Mouse (Mus musculus): Measurements from ENCODE around the gene Myo1e. TPM values are rescaled to one million over a fixed set of nuclear protein-coding genes. Genes with fewer than 3 reads are reported as not detected.

Gene Myo1e
- polyA plus RNA-seq, 1 experiment: 4.6 TPM

DNA sequence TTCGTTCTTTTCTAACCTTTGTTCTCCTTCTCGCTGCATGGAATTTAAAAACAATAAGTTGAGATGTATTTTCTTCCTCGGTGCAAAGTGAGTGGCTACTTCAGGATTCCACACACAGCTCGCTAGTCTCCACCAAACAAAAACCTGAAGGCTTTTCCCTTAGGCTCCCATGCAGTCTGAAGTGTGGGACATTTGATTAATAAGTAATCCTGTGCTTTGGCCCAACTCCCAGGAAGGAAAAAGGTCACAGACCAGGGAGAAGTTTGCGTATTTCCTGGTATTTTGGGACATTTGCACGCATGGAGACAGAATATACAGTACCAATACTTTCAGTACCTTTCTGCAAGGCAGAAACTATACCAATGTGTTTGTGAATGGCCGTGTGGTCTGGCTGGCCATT is 64.0 kb downstream of the Myo1e start:
- no peak for DNase-seq (ENCODE audit: low read depth)
- TF ChIP-seq CTCF (IDR thresholded peaks at IDR 0.05; ENCODE audit: borderline replicate concordance, extremely low read depth, insufficient read depth, insufficient read length): no peak
- TF ChIP-seq POLR2A (IDR thresholded peaks at IDR 0.05; ENCODE audit: borderline replicate concordance, extremely low read depth, insufficient read depth, insufficient read length, poor library complexity, severe bottlenecking): no peak

GRCm38 (mm10) chr9:70271631-70272030 is 64.5 kb downstream of the Myo1e start:
- no peak for TF ChIP-seq CTCF (IDR thresholded peaks at IDR 0.05; ENCODE audit: borderline replicate concordance, extremely low read depth, insufficient read depth, insufficient read length)
- TF ChIP-seq POLR2A (IDR thresholded peaks at IDR 0.05; ENCODE audit: borderline replicate concordance, extremely low read depth, insufficient read depth, insufficient read length, poor library complexity, severe bottlenecking): no peak
- no peak for DNase-seq (ENCODE audit: low read depth)

- TF ChIP-seq CTCF (IDR thresholded peaks at IDR 0.05; ENCODE audit: borderline replicate concordance, extremely low read depth, insufficient read depth, insufficient read length): no peak
- no peak for TF ChIP-seq POLR2A (IDR thresholded peaks at IDR 0.05; ENCODE audit: borderline replicate concordance, extremely low read depth, insufficient read depth, insufficient read length, poor library complexity, severe bottlenecking)
- no peak for DNase-seq (ENCODE audit: low read depth)
These were observed 66.9 kb downstream of the Myo1e start for GRCm38 (mm10) chr9:70274071-70274470.

- TF ChIP-seq CTCF (IDR thresholded peaks at IDR 0.05; ENCODE audit: borderline replicate concordance, extremely low read depth, insufficient read depth, insufficient read length) (no peak), POLR2A (IDR thresholded peaks at IDR 0.05; ENCODE audit: borderline replicate concordance, extremely low read depth, insufficient read depth, insufficient read length, poor library complexity, severe bottlenecking) (no peak)
- DNase-seq (ENCODE audit: low read depth): no peak
These were observed 67.3 kb downstream of the Myo1e start for GRCm38 (mm10) chr9:70274476-70274875.

DNA sequence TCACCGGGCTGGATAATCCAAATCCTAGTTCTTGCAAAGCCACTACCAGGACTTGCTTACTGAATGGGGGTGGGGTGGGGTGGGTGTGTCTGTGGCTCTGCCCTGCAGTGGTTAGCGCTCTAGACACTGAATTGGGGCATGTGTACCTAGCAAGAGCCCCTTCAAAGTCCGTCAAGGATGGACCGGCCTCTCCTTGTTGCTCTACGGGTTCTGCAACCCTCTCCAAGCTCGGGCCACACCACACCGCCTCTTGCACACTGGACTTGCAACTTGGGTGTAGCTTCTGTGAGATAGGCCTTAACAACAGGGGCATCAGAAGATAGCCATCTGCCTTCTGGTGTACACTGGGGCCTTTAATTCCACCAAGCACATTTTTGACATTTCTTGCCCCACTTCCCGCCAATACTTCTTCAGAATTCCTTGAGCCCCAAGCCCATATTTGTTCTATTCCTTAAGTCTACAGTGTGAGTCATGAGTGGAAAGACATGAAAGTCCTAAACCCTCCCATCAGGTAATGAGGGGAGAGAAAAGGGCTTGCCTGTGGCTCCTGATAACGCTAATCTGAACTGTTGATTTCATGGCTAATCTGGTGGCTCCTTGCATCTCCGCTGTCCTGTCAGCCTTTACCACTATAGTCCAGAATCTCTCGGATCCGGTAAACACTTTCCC is 67.9 kb downstream of the Myo1e start:
- no peak for DNase-seq (ENCODE audit: low read depth)
- TF ChIP-seq CTCF (IDR thresholded peaks at IDR 0.05; ENCODE audit: borderline replicate concordance, extremely low read depth, insufficient read depth, insufficient read length) (no peak), POLR2A (IDR thresholded peaks at IDR 0.05; ENCODE audit: borderline replicate concordance, extremely low read depth, insufficient read depth, insufficient read length, poor library complexity, severe bottlenecking) (no peak)

DNA sequence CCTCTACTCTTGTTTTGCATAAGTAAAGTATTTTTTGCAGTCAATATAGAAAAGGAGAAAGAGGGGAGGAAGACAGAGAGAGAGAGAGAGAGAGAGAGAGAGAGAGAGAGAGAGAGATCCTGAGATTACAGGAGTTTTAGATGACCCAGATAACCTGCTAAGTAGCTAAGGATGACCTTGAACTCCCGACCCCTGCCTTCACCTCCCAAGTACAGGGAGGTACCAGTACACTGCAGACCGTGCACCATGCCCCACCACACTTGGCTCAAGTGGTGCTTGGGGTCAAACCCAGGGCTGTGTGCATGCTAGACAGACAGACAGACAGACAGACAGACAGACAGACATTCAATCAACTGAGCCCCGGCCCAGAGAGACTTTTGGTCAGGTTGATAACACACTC is 69.9 kb downstream of the Myo1e start:
- no peak for DNase-seq (ENCODE audit: low read depth)

GRCm38 (mm10) chr9:70277529-70277982 is 70.4 kb downstream of the Myo1e start:
- no peak for TF ChIP-seq POLR2A (IDR thresholded peaks at IDR 0.05; ENCODE audit: borderline replicate concordance, extremely low read depth, insufficient read depth, insufficient read length, poor library complexity, severe bottlenecking)
- no peak for TF ChIP-seq CTCF (IDR thresholded peaks at IDR 0.05; ENCODE audit: borderline replicate concordance, extremely low read depth, insufficient read depth, insufficient read length)
- DNase-seq (ENCODE audit: low read depth): no peak

More for the DNA sequence above, 69.9 kb downstream of the Myo1e start:
- TF ChIP-seq POLR2A (IDR thresholded peaks at IDR 0.05; ENCODE audit: borderline replicate concordance, extremely low read depth, insufficient read depth, insufficient read length, poor library complexity, severe bottlenecking) (no peak), CTCF (IDR thresholded peaks at IDR 0.05; ENCODE audit: borderline replicate concordance, extremely low read depth, insufficient read depth, insufficient read length) (no peak)

- TF ChIP-seq CTCF (IDR thresholded peaks at IDR 0.05; ENCODE audit: borderline replicate concordance, extremely low read depth, insufficient read depth, insufficient read length) (no peak), POLR2A (IDR thresholded peaks at IDR 0.05; ENCODE audit: borderline replicate concordance, extremely low read depth, insufficient read depth, insufficient read length, poor library complexity, severe bottlenecking) (no peak)
- no peak for DNase-seq (ENCODE audit: low read depth)
These were observed 74.3 kb downstream of the Myo1e start for GRCm38 (mm10) chr9:70281407-70281806.

DNA sequence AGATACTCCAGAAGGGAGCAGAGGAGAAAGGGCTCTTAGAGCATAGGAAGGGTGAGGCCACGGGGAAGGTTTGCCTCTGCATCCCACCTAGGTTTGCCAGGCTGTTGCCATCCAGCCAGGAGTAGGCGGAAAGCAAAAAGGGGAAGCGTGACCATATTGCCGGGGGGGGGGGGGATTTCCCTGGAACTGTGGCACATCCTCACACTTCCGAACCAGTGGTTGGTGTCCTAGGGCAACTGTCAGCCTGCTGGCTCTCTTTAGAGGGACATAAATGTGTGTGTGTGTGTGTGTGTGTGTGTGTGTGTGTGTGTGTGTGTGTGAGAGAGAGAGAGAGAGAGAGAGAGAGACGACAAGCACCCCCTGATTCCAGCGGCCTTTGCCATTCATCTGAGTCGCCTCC is 75.0 kb downstream of the Myo1e start:
- no peak for DNase-seq (ENCODE audit: low read depth)
- no peak for TF ChIP-seq POLR2A (IDR thresholded peaks at IDR 0.05; ENCODE audit: borderline replicate concordance, extremely low read depth, insufficient read depth, insufficient read length, poor library complexity, severe bottlenecking)
- TF ChIP-seq CTCF (IDR thresholded peaks at IDR 0.05; ENCODE audit: borderline replicate concordance, extremely low read depth, insufficient read depth, insufficient read length): no peak

GRCm38 (mm10) chr9:70283151-70283550 is 76.0 kb downstream of the Myo1e start:
- no peak for DNase-seq (ENCODE audit: low read depth)
- TF ChIP-seq CTCF (IDR thresholded peaks at IDR 0.05; ENCODE audit: borderline replicate concordance, extremely low read depth, insufficient read depth, insufficient read length) (no peak), POLR2A (IDR thresholded peaks at IDR 0.05; ENCODE audit: borderline replicate concordance, extremely low read depth, insufficient read depth, insufficient read length, poor library complexity, severe bottlenecking) (no peak)

DNA sequence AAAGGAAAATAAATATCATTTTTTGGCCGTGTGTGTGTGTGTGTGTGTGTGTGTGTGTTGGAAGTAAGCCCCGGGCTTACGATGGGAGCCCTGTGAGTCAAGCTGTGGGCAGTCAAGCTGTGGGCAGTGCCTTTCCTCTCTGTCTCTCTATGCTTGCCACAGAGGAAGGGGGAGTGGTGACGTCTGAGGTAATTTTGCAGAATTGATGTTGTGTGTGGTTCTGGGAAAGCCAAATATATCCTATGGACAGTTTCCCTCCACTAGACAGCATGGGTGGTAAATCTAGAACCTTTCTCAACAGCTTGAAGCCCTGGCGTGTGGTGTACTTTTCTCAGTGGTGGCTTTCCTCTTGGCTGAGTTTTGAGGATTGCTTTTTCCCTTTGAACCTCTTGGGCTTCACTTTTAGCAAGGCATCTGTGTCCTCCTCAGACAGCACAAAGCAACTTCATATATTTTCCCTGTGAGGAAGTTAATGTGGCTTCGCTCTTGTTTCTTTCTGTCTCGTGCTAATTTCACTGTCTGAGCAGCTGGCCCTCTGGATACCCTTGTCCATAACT is 77.5 kb downstream of the Myo1e start:
- TF ChIP-seq CTCF (IDR thresholded peaks at IDR 0.05; ENCODE audit: borderline replicate concordance, extremely low read depth, insufficient read depth, insufficient read length) (no peak), POLR2A (IDR thresholded peaks at IDR 0.05; ENCODE audit: borderline replicate concordance, extremely low read depth, insufficient read depth, insufficient read length, poor library complexity, severe bottlenecking) (no peak)

DNA sequence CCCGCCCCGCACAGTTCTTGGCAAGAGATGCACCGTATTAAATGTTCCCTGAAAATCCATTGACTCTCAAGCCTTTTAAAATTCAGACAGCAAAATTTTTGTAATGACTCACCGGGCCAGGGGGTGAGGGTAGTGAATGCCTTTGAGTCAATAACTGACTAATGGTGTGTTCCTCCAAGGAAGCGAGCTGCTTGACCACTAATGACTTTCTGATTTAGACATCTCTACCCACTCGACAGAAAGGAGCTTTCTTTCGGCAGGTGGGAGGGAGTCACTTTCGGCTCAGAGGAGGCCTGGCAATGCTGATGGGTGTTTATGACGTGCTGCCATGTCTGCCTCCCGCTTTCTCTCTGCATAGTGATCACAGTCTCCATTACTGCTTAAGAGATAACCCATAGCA is 83.6 kb downstream of the Myo1e start:
- no peak for TF ChIP-seq POLR2A (IDR thresholded peaks at IDR 0.05; ENCODE audit: borderline replicate concordance, extremely low read depth, insufficient read depth, insufficient read length, poor library complexity, severe bottlenecking)
- TF ChIP-seq CTCF (IDR thresholded peaks at IDR 0.05; ENCODE audit: borderline replicate concordance, extremely low read depth, insufficient read depth, insufficient read length): no peak
- no peak for DNase-seq (ENCODE audit: low read depth)

More for the DNA sequence above, 77.5 kb downstream of the Myo1e start:
- no peak for DNase-seq (ENCODE audit: low read depth)
